Mouse (Mus musculus) spleen, embryonic (tissue): ENCODE data around the gene Casp7.

Source experiments
- CTCF ChIA-PET: fragments of 350-600 bp; sonication (Branson Sonifier 250); formaldehyde crosslinking; loops from one replicate; lab custom pipeline; 2022; lab: Charles Lee

Casp7 gene

GRCm38 (mm10) chr19:56422476-56423338 is 25.8 kb downstream of the Casp7 start:
- CTCF ChIA-PET = no interaction called here

- CTCF ChIA-PET = no interaction called here
Observed at GRCm38 (mm10) chr19:56423370-56423769, 26.4 kb downstream of the Casp7 start.

GRCm38 (mm10) chr19:56424606-56425395 is 27.9 kb downstream of the Casp7 start:
- CTCF ChIA-PET = interaction anchor here (0.5 kb wide), 1 partner anchor 872 kb away, joined by 3 read pairs; no protein-coding TSS in a partner anchor

GRCm38 (mm10) chr19:56425492-56425891 is 28.6 kb downstream of the Casp7 start:
- CTCF ChIA-PET = interaction anchor here (0.6 to 0.9 kb wide), 2 partner anchors 21 to 506 kb away, joined by 3 to 5 read pairs; no protein-coding TSS in a partner anchor

GRCm38 (mm10) chr19:56430369-56430768 is 33.4 kb downstream of the Casp7 start:
- CTCF ChIA-PET = no interaction called here

GRCm38 (mm10) chr19:56432706-56433105 is 35.8 kb downstream of the Casp7 start:
- CTCF ChIA-PET = no interaction called here

- CTCF ChIA-PET = no interaction called here
Observed at GRCm38 (mm10) chr19:56433581-56433980, 36.7 kb downstream of the Casp7 start.

- CTCF ChIA-PET = no interaction called here
Observed at GRCm38 (mm10) chr19:56436380-56436779, 39.5 kb downstream of the Casp7 start.

- CTCF ChIA-PET = no interaction called here
Observed at GRCm38 (mm10) chr19:56438357-56439071, 41.6 kb downstream of the Casp7 start.

- CTCF ChIA-PET = no interaction called here
Observed at GRCm38 (mm10) chr19:56439072-56439434, 42.1 kb downstream of the Casp7 start.

- CTCF ChIA-PET = no interaction called here
Observed at GRCm38 (mm10) chr19:56443445-56443844, 46.5 kb downstream of the Casp7 start.

- CTCF ChIA-PET = no interaction called here
Observed at GRCm38 (mm10) chr19:56448784-56449183, 51.9 kb downstream of the Casp7 start.

- CTCF ChIA-PET = no interaction called here
Observed at GRCm38 (mm10) chr19:56449537-56449936, 52.6 kb downstream of the Casp7 start.

GRCm38 (mm10) chr19:56450892-56451291 is 54.0 kb downstream of the Casp7 start:
- CTCF ChIA-PET = no interaction called here

- CTCF ChIA-PET = no interaction called here
Observed at GRCm38 (mm10) chr19:56451867-56452266, 54.9 kb downstream of the Casp7 start.

- CTCF ChIA-PET = no interaction called here
Observed at GRCm38 (mm10) chr19:56452421-56452820, 55.5 kb downstream of the Casp7 start.

- CTCF ChIA-PET = no interaction called here
Observed at GRCm38 (mm10) chr19:56454862-56455261, 57.9 kb downstream of the Casp7 start.

- CTCF ChIA-PET = no interaction called here
Observed at GRCm38 (mm10) chr19:56455369-56455768, 58.4 kb downstream of the Casp7 start.

- CTCF ChIA-PET = no interaction called here
Observed at GRCm38 (mm10) chr19:56457569-56457968, 60.6 kb downstream of the Casp7 start.

GRCm38 (mm10) chr19:56459154-56460050 is 62.5 kb downstream of the Casp7 start:
- CTCF ChIA-PET = no interaction called here

GRCm38 (mm10) chr19:56460241-56460640 is 63.3 kb downstream of the Casp7 start:
- CTCF ChIA-PET = no interaction called here
